Mouse (Mus musculus): Measurements from ENCODE around the gene Bard1.

The Bard1 gene

GRCm38 (mm10) chr1:71052756-71053155 lies 50.2 kb downstream of the Bard1 start:
- no peak for DNase-seq (ENCODE audit: low read depth, low spot score)

DNA sequence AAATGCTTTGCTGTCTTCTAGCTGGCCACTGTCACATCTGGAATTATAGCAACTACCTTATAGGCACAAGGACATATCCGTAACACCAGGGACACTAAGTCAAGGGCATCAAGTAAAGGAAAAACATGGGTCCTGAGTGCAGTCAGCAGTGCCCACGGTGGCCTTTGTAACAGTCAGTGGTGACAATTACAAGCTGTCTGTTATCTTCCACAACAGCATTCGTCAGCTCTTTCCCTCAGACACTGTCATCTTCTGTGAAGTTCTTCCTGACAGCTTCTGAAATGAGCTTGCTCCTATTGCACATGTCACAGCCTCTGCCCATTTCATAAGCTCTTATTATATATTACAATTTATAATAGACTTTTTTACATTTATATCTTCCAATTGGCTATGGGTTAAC lies 50.7 kb downstream of the Bard1 start:
- no peak for DNase-seq (ENCODE audit: low read depth, low spot score)

GRCm38 (mm10) chr1:71045141-71045540 lies 57.8 kb downstream of the Bard1 start:
- no peak for DNase-seq (ENCODE audit: low read depth, low spot score)

GRCm38 (mm10) chr1:71043951-71044350 lies 59.0 kb downstream of the Bard1 start:
- DNase-seq (ENCODE audit: low read depth, low spot score) = no peak

DNA sequence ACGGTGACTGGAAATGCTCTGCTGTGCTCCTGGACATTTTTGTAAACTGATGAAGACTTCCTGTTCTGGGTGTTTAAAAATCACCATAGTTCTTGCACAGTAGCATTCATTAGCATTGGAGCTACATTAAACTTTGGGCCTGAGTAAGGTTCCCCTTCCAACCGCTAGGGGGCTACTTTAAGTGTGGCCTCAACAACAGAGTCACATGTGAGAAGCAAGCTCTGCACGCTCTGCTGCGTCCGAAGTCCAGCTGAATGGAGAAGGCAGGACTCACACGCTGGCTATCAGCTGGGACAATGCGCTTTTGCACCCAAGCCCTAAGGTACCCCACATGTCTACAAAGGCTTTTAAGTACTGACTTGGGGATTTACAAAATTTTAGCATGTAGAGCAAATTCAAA lies 65.9 kb downstream of the Bard1 start:
- DNase-seq (ENCODE audit: low read depth, low spot score) = peak; percentile 64

DNA sequence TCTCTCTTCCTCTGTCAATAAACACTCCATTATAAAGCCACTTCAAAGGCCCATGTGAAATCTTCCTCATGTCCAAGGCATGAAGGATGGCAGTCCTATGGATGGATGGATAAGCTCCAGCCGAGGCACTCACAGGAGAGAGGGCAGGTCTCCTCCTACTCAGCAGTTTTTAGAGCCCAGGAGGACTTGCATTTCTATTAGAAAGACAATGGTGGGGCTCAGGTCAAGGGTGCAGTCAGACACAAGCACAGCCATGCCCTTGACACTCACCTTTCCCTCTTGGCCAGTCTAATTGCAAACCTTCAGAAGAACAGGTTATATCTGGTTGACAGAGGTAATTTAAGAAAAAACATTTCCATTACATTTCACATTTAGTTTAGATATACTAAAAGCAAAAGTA lies 67.4 kb downstream of the Bard1 start:
- no peak for DNase-seq (ENCODE audit: low read depth, low spot score)

GRCm38 (mm10) chr1:71022766-71023165 lies 80.2 kb downstream of the Bard1 start:
- no peak for DNase-seq (ENCODE audit: low read depth, low spot score)

- no peak for DNase-seq (ENCODE audit: low read depth, low spot score)
Observed at GRCm38 (mm10) chr1:71014345-71014744, 88.6 kb downstream of the Bard1 start.

DNA sequence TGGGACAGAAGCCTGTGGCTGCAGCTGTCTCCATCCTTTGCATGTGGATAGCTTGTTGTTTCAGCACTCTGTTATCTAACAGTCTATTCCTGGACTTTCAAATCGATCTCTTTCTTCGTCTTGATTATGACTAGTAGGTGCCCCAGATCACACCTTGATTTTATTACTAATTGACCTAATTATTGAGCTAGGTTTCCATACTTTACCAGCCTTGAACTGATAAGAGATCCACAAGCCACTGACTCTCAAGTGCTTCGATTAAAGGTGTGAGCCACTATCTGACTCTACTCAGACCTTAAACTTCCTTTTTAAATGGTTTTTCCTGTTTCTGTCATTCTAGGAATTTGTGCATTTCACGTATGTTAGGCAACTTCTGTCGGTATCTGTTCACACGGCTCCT lies 96.9 kb downstream of the Bard1 start:
- DNase-seq (ENCODE audit: low read depth, low spot score) = no peak

DNA sequence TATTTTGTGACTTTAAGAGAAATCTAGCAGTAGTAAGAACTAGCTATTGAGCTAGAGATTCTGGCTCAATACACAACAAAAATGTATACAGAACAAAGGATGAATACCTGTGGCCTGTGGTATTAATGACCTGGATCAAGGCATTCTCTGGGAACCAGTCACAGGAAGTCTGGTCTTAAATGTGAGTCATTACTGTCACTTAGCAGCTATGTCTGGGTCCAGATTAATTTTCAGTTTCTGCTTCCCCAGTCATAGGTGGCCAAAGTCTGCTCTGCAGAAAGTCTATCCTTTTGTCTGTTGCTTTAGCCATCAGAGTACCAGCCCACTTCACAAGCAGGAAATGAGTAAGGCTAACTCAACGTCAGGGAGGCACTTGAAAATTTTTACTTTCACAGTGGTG lies 98.8 kb downstream of the Bard1 start:
- DNase-seq (ENCODE audit: low read depth, low spot score) = peak; percentile 65

GRCm38 (mm10) chr1:71003741-71004140 lies 99.2 kb downstream of the Bard1 start:
- DNase-seq (ENCODE audit: low read depth, low spot score) = peak; percentile 67

GRCm38 (mm10) chr1:70997377-70997993 lies 105.5 kb downstream of the Bard1 start:
- DNase-seq (ENCODE audit: low read depth, low spot score) = peak; percentile 19

- DNase-seq (ENCODE audit: low read depth, low spot score) = no peak
Observed at GRCm38 (mm10) chr1:70996766-70997165, 106.2 kb downstream of the Bard1 start.

All from A20 (cell line).